9 mouse cellular contexts compared by ENCODE assay signal in the genomic region with DNA sequence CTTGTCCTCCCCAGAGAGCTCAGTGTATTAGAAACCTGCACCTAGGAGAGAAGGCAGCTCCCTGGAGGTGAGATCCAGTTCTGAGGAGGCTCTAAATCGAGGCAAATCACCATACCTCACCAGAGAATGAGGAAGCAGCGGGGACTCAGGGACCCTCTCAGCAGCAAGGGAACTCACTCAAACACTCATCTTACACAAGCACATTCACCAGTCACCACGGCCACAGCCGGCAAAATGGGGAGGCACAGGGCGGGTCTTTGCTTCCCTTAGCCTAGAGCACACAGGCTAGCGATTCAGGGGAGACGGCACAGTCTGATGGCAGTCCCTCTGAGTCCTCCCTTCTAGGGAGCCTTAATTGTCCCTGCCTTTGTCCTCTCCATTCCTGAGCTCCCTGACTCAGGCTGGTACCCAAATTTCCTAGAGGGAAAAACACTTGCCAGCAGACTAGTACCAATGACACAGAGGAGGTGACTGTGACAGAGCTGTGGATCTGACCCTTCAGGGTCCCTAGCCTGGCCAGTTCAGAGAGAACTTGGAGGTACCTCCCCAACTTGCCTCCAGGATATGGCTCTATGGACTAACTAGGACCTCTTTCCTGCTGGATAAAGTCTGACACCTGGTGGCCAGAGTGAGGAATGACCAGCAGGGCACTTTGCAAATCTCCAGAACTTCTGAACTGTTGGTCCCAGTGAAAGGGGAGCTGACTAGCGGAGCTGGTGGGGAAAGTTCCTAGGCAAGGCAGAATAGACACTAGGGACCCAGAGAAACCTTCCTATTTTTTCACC. TPM values are rescaled to one million over a fixed set of nuclear protein-coding genes. Genes with fewer than 3 reads are reported as not detected.
DNase-seq lines count a peak whose midpoint lies in the region; ATAC-seq and TF ChIP-seq lines count a peak whose summit lies in the region.
"Had no signal": no experiment of that assay in that cellular context is flagged by ENCODE, and none has a peak within 500 bp of the region (broad histone marks: within the 10 kb centered on the region; RNA-seq: fewer than 3 reads in every experiment).

No protein-coding gene starts in this region.

- no peak overlapping the region for H3K27ac ChIP-seq in liver, adult 2 months (replicated peaks; ENCODE audit: insufficient read depth, low read depth, low read length)
- H3K27ac ChIP-seq in liver, embryonic 11.5 days (ENCODE audit: low read depth, low read length): no peak overlapping the region
- no peak overlapping the region for H3K27ac ChIP-seq in bone marrow, adult 2 months (ENCODE audit: control insufficient read depth, insufficient read depth, low read depth, low read length, poor library complexity)
- no peak overlapping the region for H3K27ac ChIP-seq in hindbrain, embryonic 16.5 days (ENCODE audit: low read depth, low read length)

- H3K27me3 ChIP-seq in liver, adult 2 months (ENCODE audit: control insufficient read depth, insufficient read depth, low read length): no peaks in the 10 kb centered on the region
- H3K27me3 ChIP-seq in liver, embryonic 11.5 days (replicated peaks; ENCODE audit: control insufficient read depth, insufficient read depth, low read length): peaks cover 3% of the 10 kb centered on the region; the same call in 1 of the 2 replicates
- H3K27me3 ChIP-seq in hindbrain, embryonic 16.5 days (replicated peaks; ENCODE audit: control insufficient read depth, insufficient read depth, low read length): peaks cover 7% of the 10 kb centered on the region

- H3K36me3 ChIP-seq in liver, adult 2 months (ENCODE audit: control insufficient read depth, insufficient read depth, low read length): no peaks in the 10 kb centered on the region
- no peaks in the 10 kb centered on the region for H3K36me3 ChIP-seq in liver, embryonic 11.5 days (ENCODE audit: control insufficient read depth, insufficient read depth, low read length)
- H3K36me3 ChIP-seq in hindbrain, embryonic 16.5 days (ENCODE audit: control insufficient read depth, insufficient read depth, low read length): no peaks in the 10 kb centered on the region

- H3K9ac ChIP-seq in liver, adult 2 months (ENCODE audit: low read depth, low read length): no peak overlapping the region
- H3K9ac ChIP-seq in liver, embryonic 11.5 days (ENCODE audit: low read depth, low read length): no peak overlapping the region
- H3K9ac ChIP-seq in hindbrain, embryonic 16.5 days (ENCODE audit: low read depth, low read length): no peak overlapping the region

- peak; percentile 67 for DNase-seq in liver, adult 2 months (ENCODE audit: extremely low read depth, low read depth, low spot score)
- no peak for DNase-seq in liver, embryonic 11.5 days (ENCODE audit: low spot score)
- DNase-seq in left cerebral cortex, postnatal 14 days (ENCODE audit: low spot score in 2 of 2): peak; percentile 75 to 81
- peak; percentile 86 for DNase-seq in naive thymus-derived CD4-positive, alpha-beta T cell, adult 2 months (ENCODE audit: low read depth)
- DNase-seq in testis, postnatal 10 days (ENCODE audit: low spot score): peak; percentile 74

- no peaks in the 10 kb centered on the region for H3K79me2 ChIP-seq in liver, adult 2 months (ENCODE audit: control insufficient read depth, insufficient read depth, low read length)

- intact Hi-C loops in left cerebral cortex, postnatal 14 days (cut with DNase I): loop anchor here (2.0 to 5.0 kb wide), 4 partner anchors 21 to 211 kb away; partner anchors contain the start of gene Pitpnm1

- H3K4me1 ChIP-seq in liver, adult 2 months (ENCODE audit: control insufficient read depth, insufficient read depth, low read length): no peaks in the 10 kb centered on the region; the same call in 1 of the 2 replicates
- H3K4me1 ChIP-seq in liver, embryonic 11.5 days (replicated peaks; ENCODE audit: control insufficient read depth, insufficient read depth, low read length): peaks cover 4% of the 10 kb centered on the region
- peaks cover 10% of the 10 kb centered on the region for H3K4me1 ChIP-seq in bone marrow, adult 2 months (ENCODE audit: control insufficient read depth, insufficient read depth, low read length)
- peaks cover 9% of the 10 kb centered on the region for H3K4me1 ChIP-seq in hindbrain, embryonic 16.5 days (ENCODE audit: control insufficient read depth, insufficient read depth, low read depth, low read length)

- H3K9me3 ChIP-seq in liver, embryonic 11.5 days (ENCODE audit: control insufficient read depth, low read length): no peaks in the 10 kb centered on the region
- H3K9me3 ChIP-seq in hindbrain, embryonic 16.5 days (ENCODE audit: control insufficient read depth, low read length): no peaks in the 10 kb centered on the region

- no peak overlapping the region for H3K4me2 ChIP-seq in liver, embryonic 11.5 days
- H3K4me2 ChIP-seq in hindbrain, embryonic 16.5 days (ENCODE audit: low read length): no peak overlapping the region

- TF ChIP-seq CTCF in liver, adult 2 months (IDR thresholded peaks at IDR 0.05; ENCODE audit: low read depth, low read length): peak; percentile 74
- peak; percentile 81 for TF ChIP-seq CTCF in bone marrow, adult 2 months (IDR thresholded peaks at IDR 0.05; ENCODE audit: control insufficient read depth, insufficient read depth, low read length)

- no peak overlapping the region for H3K4me3 ChIP-seq in liver, adult 2 months (ENCODE audit: insufficient read depth, low read depth, low read length)
- no peak overlapping the region for H3K4me3 ChIP-seq in liver, embryonic 11.5 days (ENCODE audit: low read depth, low read length)
- H3K4me3 ChIP-seq in bone marrow, adult 2 months (replicated peaks; ENCODE audit: control insufficient read depth, low read depth, low read length): no peak overlapping the region
- H3K4me3 ChIP-seq in hindbrain, embryonic 16.5 days (ENCODE audit: low read length): no peak overlapping the region

- no peak for TF ChIP-seq POLR2A in liver, adult 2 months (IDR thresholded peaks at IDR 0.05; ENCODE audit: extremely low read depth, insufficient read depth, low read length)
- TF ChIP-seq POLR2A in bone marrow, adult 2 months (IDR thresholded peaks at IDR 0.05; ENCODE audit: borderline replicate concordance, control insufficient read depth, low read depth, low read length): no peak

- ATAC-seq in liver, embryonic 11.5 days (replicated peaks; ENCODE audit: low FRiP score): no peak
- ATAC-seq in erythroid progenitor cell, adult 5-6 weeks (replicated peaks; ENCODE audit: low FRiP score, poor library complexity, severe bottlenecking): peak; percentile 52
- peak; percentile 25; the same call in 1 of the 2 replicates for ATAC-seq in hindbrain, embryonic 16.5 days

- WGBS in liver, adult 2 months: 31% methylated on average over 8 of the region's 8 CpGs
- WGBS in liver, embryonic 11.5 days: 10% methylated on average over 8 of the region's 8 CpGs
- WGBS in bone marrow, adult 2 months: 7% methylated on average over 8 of the region's 8 CpGs
- 18% methylated on average over 8 of the region's 8 CpGs for WGBS in hindbrain, embryonic 16.5 days

RNA-seq across cellular contexts. Expression of gene Pold4, which starts 3.6 kb away (rescaled TPM):
- 27.2 and 27.3 TPM in 2 replicates for total RNA-seq in liver, adult 2 months (2014; rRNA removed)
- polyA plus RNA-seq in liver, adult 2 months (2012; rRNA removed): 60.4 and 63.8 TPM in 2 replicates
- 22.1 and 24.9 TPM in 2 replicates for polyA plus RNA-seq in liver, embryonic 11.5 days (2014; fragmentation: Nextera tagmentation; extraction: Ambion mirVana)
- 31.7 and 54.7 TPM in 2 replicates for polyA plus RNA-seq in bone marrow, adult 2 months (2011; ENCODE audit: insufficient read depth, insufficient read length, low replicate concordance, missing spikeins)
- total RNA-seq in erythroid progenitor cell, adult 5-6 weeks (2015; ENCODE audit: low replicate concordance): 21.8 and 24.5 TPM in 2 replicates
- total RNA-seq in erythroid progenitor cell, adult 5-6 weeks (2017; ENCODE audit: low replicate concordance): 5.0 and 16.1 TPM in 2 replicates
- polyA plus RNA-seq in hindbrain, embryonic 16.5 days (2015; fragmentation: Nextera tagmentation; extraction: Ambion mirVana): 21.3 and 24.0 TPM in 2 replicates
- 10 to 100 TPM; 16.2 to 16.9 TPM for total RNA-seq in left cerebral cortex, postnatal 14 days (2021)

RNA-seq across cellular contexts. Expression of gene AC109138.7, which starts 13.9 kb away (rescaled TPM):
- total RNA-seq in liver, adult 2 months (2014; rRNA removed): not detected in 2 replicates
- polyA plus RNA-seq in liver, adult 2 months (2012; rRNA removed): not detected in 2 replicates
- polyA plus RNA-seq in liver, embryonic 11.5 days (2014; fragmentation: Nextera tagmentation; extraction: Ambion mirVana): not detected in 2 replicates
- not detected in 2 replicates for polyA plus RNA-seq in bone marrow, adult 2 months (2011; ENCODE audit: insufficient read depth, insufficient read length, low replicate concordance, missing spikeins)
- not detected in 2 replicates for total RNA-seq in erythroid progenitor cell, adult 5-6 weeks (2015; ENCODE audit: low replicate concordance)
- total RNA-seq in erythroid progenitor cell, adult 5-6 weeks (2017; ENCODE audit: low replicate concordance): not detected in 2 replicates
- polyA plus RNA-seq in hindbrain, embryonic 16.5 days (2015; fragmentation: Nextera tagmentation; extraction: Ambion mirVana): not detected in 2 replicates
- total RNA-seq in left cerebral cortex, postnatal 14 days (2021): not detected
- polyA plus RNA-seq: frontal cortex, adult 2 months had no signal

RNA-seq across cellular contexts. Expression of gene Clcf1, which starts 14.0 kb away (rescaled TPM):
- total RNA-seq in liver, adult 2 months (2014; rRNA removed): 0.27 and 0.28 TPM in 2 replicates
- polyA plus RNA-seq in liver, adult 2 months (2012; rRNA removed): 0.87 and 3.8 TPM in 2 replicates
- 1.9 and 2.4 TPM in 2 replicates for polyA plus RNA-seq in liver, embryonic 11.5 days (2014; fragmentation: Nextera tagmentation; extraction: Ambion mirVana)
- polyA plus RNA-seq in bone marrow, adult 2 months (2011; ENCODE audit: insufficient read depth, insufficient read length, low replicate concordance, missing spikeins): 10.3 and 25.4 TPM in 2 replicates
- total RNA-seq in erythroid progenitor cell, adult 5-6 weeks (2015; ENCODE audit: low replicate concordance): not detected in 2 replicates
- 0.15 and 1.2 TPM in 2 replicates for total RNA-seq in erythroid progenitor cell, adult 5-6 weeks (2017; ENCODE audit: low replicate concordance)
- 1.0 and 1.1 TPM in 2 replicates for polyA plus RNA-seq in hindbrain, embryonic 16.5 days (2015; fragmentation: Nextera tagmentation; extraction: Ambion mirVana)
- total RNA-seq in left cerebral cortex, postnatal 14 days (2021): 1 to 10 TPM; 1.3 to 1.5 TPM

RNA-seq across cellular contexts. Expression of gene Rad9a, which starts 26.6 kb away (rescaled TPM):
- total RNA-seq in liver, adult 2 months (2014; rRNA removed): 0.74 and 1.3 TPM in 2 replicates
- 7.0 and 7.5 TPM in 2 replicates for polyA plus RNA-seq in liver, adult 2 months (2012; rRNA removed)
- polyA plus RNA-seq in liver, embryonic 11.5 days (2014; fragmentation: Nextera tagmentation; extraction: Ambion mirVana): 35.7 and 38.8 TPM in 2 replicates
- 24.2 and 39.8 TPM in 2 replicates for polyA plus RNA-seq in bone marrow, adult 2 months (2011; ENCODE audit: insufficient read depth, insufficient read length, low replicate concordance, missing spikeins)
- 44.0 and 54.1 TPM in 2 replicates for total RNA-seq in erythroid progenitor cell, adult 5-6 weeks (2015; ENCODE audit: low replicate concordance)
- total RNA-seq in erythroid progenitor cell, adult 5-6 weeks (2017; ENCODE audit: low replicate concordance): 27.5 and 41.6 TPM in 2 replicates
- polyA plus RNA-seq in hindbrain, embryonic 16.5 days (2015; fragmentation: Nextera tagmentation; extraction: Ambion mirVana): 25.0 and 26.5 TPM in 2 replicates
- 1 to 10 TPM; 6.4 to 9.0 TPM for total RNA-seq in left cerebral cortex, postnatal 14 days (2021)

RNA-seq across cellular contexts. Expression of gene Ppp1ca, which starts 36.2 kb away (rescaled TPM):
- 170 TPM in 2 replicates for total RNA-seq in liver, adult 2 months (2014; rRNA removed)
- polyA plus RNA-seq in liver, adult 2 months (2012; rRNA removed): 399 and 571 TPM in 2 replicates
- polyA plus RNA-seq in liver, embryonic 11.5 days (2014; fragmentation: Nextera tagmentation; extraction: Ambion mirVana): 773 and 809 TPM in 2 replicates
- 121 and 204 TPM in 2 replicates for polyA plus RNA-seq in bone marrow, adult 2 months (2011; ENCODE audit: insufficient read depth, insufficient read length, low replicate concordance, missing spikeins)
- 181 and 188 TPM in 2 replicates for total RNA-seq in erythroid progenitor cell, adult 5-6 weeks (2015; ENCODE audit: low replicate concordance)
- 185 and 268 TPM in 2 replicates for total RNA-seq in erythroid progenitor cell, adult 5-6 weeks (2017; ENCODE audit: low replicate concordance)
- 604 and 614 TPM in 2 replicates for polyA plus RNA-seq in hindbrain, embryonic 16.5 days (2015; fragmentation: Nextera tagmentation; extraction: Ambion mirVana)
- 100 to 1,000 TPM; 323 to 336 TPM for total RNA-seq in left cerebral cortex, postnatal 14 days (2021)
